Mouse (Mus musculus) forebrain, embryonic 11.5 days (tissue): ENCODE measurements around the gene Adamtsl2. TPM values are rescaled to one million over a fixed set of nuclear protein-coding genes. Genes with fewer than 3 reads are reported as not detected.

ENCODE experiments used
- ATAC-seq: fragments of 200-750 bp; cut with Nextera tagmentation; replicated peaks from 2 replicates; pipeline ENCODE4 v1.8.0; 2017; ENCODE audit warnings: moderate TSS enrichment; ENCODE audit not compliant: low FRiP score
- DNase-seq: peaks from one replicate; pipeline ENCODE4 v3.0.0-alpha.2; 2017; ENCODE audit warnings: low spot score
- H3K27ac ChIP-seq: fragments of 300-500 bp; sonication (generic); 2 replicates; pipeline ENCODE4 v1.5.1; 2014; ENCODE audit warnings: low read depth, low read length
- H3K27me3 ChIP-seq: fragments of 300-500 bp; sonication (generic); 2 replicates; pipeline ENCODE4 v1.6.1; 2014; ENCODE audit warnings: mild to moderate bottlenecking, low read length, mixed read lengths; ENCODE audit not compliant: control insufficient read depth, insufficient read depth
- H3K36me3 ChIP-seq: fragments of 300-500 bp; sonication (generic); 2 replicates; pipeline ENCODE4 v1.6.1; 2014; ENCODE audit warnings: mild to moderate bottlenecking, low read length, moderate library complexity, mixed read lengths; ENCODE audit not compliant: control insufficient read depth, insufficient read depth
- H3K4me1 ChIP-seq: fragments of 300-500 bp; sonication (generic); replicated peaks from 2 replicates; pipeline ENCODE4 v1.6.1; 2014; ENCODE audit warnings: low read length, mixed read lengths; ENCODE audit not compliant: control insufficient read depth, insufficient read depth
- H3K4me2 ChIP-seq: fragments of 300-500 bp; sonication (generic); 2 replicates; pipeline ENCODE4 v1.6.1; 2014; ENCODE audit warnings: low read depth, mild to moderate bottlenecking, low read length, moderate library complexity, mixed read lengths; ENCODE audit not compliant: severe bottlenecking
- H3K4me3 ChIP-seq: fragments of 300-500 bp; sonication (generic); 2 replicates; pipeline ENCODE4 v1.5.1; 2014; ENCODE audit warnings: low read depth, low read length
- H3K9ac ChIP-seq: fragments of 300-500 bp; sonication (generic); 2 replicates; pipeline ENCODE4 v1.6.1; 2014; ENCODE audit warnings: low read length
- H3K9me3 ChIP-seq: fragments of 300-500 bp; sonication (generic); 2 replicates; pipeline ENCODE4 v1.6.1; 2016; ENCODE audit warnings: low read length, mixed read lengths; ENCODE audit not compliant: control insufficient read depth
- WGBS: fragments of 180-500 bp; shearing (Covaris S2); extraction: QIAGEN DNeasy Blood & Tissue Kit; methylation state at CpG from one replicate; pipeline ENCODE4 v1.1.7; 2014; 5-methylcytosine and 5-hydroxymethylcytosine counted together
- polyA plus RNA-seq: library from polyadenylated mRNA; unstranded; fragments of >200 nt; fragmentation: Nextera tagmentation; extraction: Ambion mirVana; gene quantifications from 2 replicates; pipeline ENCODE4 v1.2.1, GENCODE M21; 2014

Adamtsl2 gene
- polyA plus RNA-seq, 1 experiment from 2014 or later: 4.4 TPM

DNA sequence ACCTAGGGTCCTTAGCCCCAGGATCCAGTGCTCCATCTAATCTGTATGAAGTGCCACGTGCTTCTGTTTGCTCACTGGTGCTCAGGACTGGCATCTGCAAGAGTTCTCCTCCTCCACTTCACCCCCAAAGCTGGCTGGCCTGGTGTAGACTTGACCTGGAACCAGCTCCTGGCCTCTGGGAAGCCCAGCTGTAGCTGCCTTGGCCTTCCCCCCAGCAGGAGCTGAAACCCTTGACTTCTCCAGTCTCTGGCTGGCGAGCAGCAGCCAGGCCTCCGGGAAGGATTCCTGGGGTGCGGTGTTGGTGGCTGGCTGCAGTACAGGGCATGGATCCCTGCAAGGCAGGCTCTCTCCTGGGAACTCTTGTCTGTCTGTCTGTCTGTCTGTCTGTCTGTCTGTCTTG, 35.0 kb upstream of the Adamtsl2 start:
- WGBS: 72% methylated on average over 4 of the region's 4 CpGs

DNA sequence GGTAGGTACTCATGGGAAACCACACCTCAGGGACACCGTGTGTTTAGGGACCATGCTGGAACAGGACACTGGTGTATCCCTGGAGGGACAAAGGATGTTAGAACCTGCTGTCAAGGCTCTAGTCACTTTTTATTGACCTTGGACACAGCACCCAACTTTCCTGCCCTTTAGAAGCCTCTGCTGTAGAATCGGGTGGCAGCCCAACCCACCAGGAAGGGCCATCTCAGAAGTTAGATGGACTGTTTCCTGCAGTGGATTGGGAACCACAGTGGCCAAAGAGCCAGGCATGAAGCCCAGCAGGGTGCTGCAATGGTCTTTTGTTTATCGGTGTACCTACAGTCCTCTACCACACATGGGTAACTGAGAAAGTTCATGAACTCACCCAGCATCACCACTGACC, 34.5 kb upstream of the Adamtsl2 start:
- H3K9me3 ChIP-seq: no peaks in the 10 kb centered on the region
- H3K27ac ChIP-seq: no peak overlapping the region
- H3K36me3 ChIP-seq: no peaks in the 10 kb centered on the region
- H3K4me1 ChIP-seq: no peaks in the 10 kb centered on the region
- no peak overlapping the region for H3K9ac ChIP-seq
- WGBS: 83% methylated on average over 3 of the region's 3 CpGs
- DNase-seq (no peak), ATAC-seq (no peak)
- H3K4me3 ChIP-seq: no peak overlapping the region
- H3K27me3 ChIP-seq: no peaks in the 10 kb centered on the region
- H3K4me2 ChIP-seq: no peak overlapping the region

More for the DNA sequence above, 35.0 kb upstream of the Adamtsl2 start:
- no peaks in the 10 kb centered on the region for H3K9me3 ChIP-seq
- no peaks in the 10 kb centered on the region for H3K36me3 ChIP-seq
- no peak overlapping the region for H3K27ac ChIP-seq
- H3K4me1 ChIP-seq: no peaks in the 10 kb centered on the region
- H3K4me2 ChIP-seq: no peak overlapping the region
- ATAC-seq (no peak), DNase-seq (no peak)
- no peak overlapping the region for H3K9ac ChIP-seq
- H3K27me3 ChIP-seq: no peaks in the 10 kb centered on the region
- no peak overlapping the region for H3K4me3 ChIP-seq

DNA sequence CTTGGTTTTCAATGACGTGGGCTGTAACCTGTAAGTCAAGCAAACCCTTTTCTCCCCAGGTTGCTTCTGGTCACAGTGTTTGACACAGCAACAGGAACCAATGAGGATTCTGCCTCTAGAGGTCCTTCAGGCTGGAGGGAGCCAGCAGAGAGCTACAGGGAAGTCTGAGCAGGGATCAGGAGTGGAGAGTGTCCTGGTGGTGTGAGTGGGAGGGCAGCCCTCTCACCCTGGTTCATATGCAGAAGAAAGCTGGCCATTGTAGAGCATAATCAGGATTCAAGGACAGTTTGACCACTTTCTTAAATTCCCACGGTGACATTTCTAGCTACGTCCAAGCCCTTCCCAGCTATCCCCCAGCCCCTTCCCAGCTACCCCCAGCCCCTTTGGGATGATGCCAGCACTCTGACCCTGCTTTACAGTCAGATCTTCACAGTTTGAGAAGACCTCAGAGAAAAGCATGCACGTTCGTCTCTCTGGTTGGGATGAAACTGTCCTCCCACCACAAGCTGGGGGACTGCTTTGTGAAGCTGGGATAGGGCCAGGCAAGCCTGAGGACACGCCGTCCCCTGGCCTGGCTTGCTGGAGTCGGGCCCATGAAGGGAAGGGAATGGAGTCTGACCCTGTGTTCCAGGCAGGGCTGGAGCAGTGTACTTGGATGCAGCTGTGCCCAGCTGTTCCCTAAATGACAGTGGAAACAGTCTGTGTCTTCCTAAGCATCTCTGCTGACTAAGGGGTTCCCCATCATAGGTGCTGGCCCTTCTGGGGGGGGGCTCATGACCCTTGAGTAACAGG, 33.0 kb upstream of the Adamtsl2 start:
- Histone ChIP-seq H3K4me2 (no peak overlapping the region), H3K9ac (no peak overlapping the region), H3K27me3 (no peaks in the 10 kb centered on the region), H3K9me3 (no peaks in the 10 kb centered on the region), H3K36me3 (no peaks in the 10 kb centered on the region), H3K4me1 (no peaks in the 10 kb centered on the region), H3K27ac (no peak overlapping the region), H3K4me3 (no peak overlapping the region)
- WGBS: 69% methylated on average over 8 of the region's 8 CpGs
- DNase-seq: no peak
- ATAC-seq: no peak

DNA sequence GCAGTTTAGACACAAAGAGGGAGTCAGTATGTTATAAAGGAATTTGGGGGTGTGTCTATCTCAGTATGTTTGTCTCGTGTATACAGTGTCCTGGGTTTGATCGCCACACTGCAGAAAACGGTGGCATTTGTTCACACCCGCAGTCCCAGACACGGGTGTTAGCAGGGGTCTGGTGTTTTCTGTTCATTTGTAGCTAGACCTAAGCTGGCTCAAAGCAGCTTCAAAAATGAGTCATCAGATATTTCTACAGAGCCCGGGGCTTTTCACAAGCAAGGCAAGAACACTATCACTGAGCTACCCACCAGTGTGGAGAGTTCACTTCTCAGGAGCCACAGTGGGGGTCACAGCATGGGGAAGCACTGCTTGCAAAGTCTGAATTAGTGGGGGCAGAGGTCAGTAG, 29.8 kb upstream of the Adamtsl2 start:
- ATAC-seq: no peak
- Histone ChIP-seq H3K27me3 (no peaks in the 10 kb centered on the region), H3K4me2 (no peak overlapping the region), H3K4me1 (no peaks in the 10 kb centered on the region), H3K36me3 (no peaks in the 10 kb centered on the region), H3K9ac (no peak overlapping the region), H3K4me3 (no peak overlapping the region), H3K9me3 (no peaks in the 10 kb centered on the region), H3K27ac (no peak overlapping the region)
- DNase-seq: no peak
- 49% methylated on average over 6 of the region's 6 CpGs for WGBS

DNA sequence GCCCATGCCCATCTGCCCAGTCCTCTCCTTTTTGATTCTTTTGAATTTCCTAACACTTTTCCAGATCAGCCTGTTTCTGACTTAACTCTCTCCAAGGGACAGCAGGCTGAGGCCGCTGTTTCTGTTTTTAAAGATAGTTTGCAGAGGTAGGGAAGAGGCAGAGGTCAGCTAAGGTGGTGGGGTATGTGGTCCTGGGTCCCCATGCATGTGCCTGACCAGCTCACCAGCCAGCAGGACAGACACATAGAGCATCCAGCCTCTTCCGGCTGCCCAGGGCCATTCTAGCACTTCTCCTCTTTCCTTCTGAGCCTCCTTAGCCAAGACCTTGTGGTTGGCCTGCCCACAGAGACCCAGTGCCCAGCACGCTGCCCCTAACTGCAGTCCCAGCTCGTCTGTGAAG, 20.9 kb upstream of the Adamtsl2 start:
- ATAC-seq (no peak), DNase-seq (no peak)
- H3K9ac ChIP-seq: no peak overlapping the region
- H3K27me3 ChIP-seq: no peaks in the 10 kb centered on the region
- H3K4me1 ChIP-seq: no peaks in the 10 kb centered on the region
- no peaks in the 10 kb centered on the region for H3K9me3 ChIP-seq
- H3K4me3 ChIP-seq: no peak overlapping the region
- WGBS: 67% methylated on average over 4 of the region's 4 CpGs
- H3K4me2 ChIP-seq: no peak overlapping the region
- no peak overlapping the region for H3K27ac ChIP-seq
- H3K36me3 ChIP-seq: no peaks in the 10 kb centered on the region

DNA sequence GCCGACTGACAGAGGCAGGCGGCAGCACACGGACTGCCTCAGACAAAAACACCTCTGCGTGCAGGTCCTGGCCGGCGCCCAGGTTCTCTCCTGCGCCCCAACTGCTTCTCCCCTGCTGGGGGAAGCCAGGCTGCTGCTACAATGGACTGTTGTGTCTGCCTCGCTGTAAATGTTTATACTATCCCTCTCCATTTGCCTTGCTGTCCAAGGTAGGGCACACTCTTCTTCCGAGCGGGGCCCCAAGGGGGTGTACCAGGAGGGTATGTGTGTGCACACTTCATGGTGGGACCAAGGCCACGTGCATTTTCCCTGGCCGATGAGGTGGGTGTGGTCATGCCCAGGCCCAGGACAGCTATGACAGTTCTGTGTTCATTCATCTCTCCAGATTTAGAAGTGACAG, 20.4 kb upstream of the Adamtsl2 start:
- Histone ChIP-seq H3K4me2 (no peak overlapping the region), H3K4me3 (no peak overlapping the region), H3K36me3 (no peaks in the 10 kb centered on the region), H3K4me1 (no peaks in the 10 kb centered on the region), H3K9me3 (no peaks in the 10 kb centered on the region), H3K9ac (no peak overlapping the region), H3K27me3 (no peaks in the 10 kb centered on the region), H3K27ac (no peak overlapping the region)
- ATAC-seq (no peak), DNase-seq (no peak)
- WGBS: 65% methylated on average over 12 of the region's 12 CpGs

DNA sequence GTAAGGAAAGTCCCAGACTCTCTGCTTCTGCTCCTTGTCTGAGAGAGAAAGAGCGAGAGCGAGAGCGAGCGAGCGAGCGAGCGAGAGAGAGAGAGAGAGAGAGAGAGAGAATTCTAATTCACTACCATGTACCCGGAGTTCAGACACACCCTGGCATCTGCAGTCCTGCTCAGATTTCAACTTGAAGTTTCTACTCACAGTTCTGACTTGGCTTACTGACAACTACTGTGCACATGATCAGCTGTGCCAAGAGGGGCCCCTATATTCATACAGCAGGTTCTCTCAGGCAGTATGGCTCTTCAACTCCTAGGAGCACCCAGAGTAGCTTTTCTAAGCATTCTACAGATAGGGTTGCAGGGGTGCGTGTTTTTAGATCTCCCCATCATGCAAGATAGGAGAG, 20.0 kb upstream of the Adamtsl2 start:
- DNase-seq: no peak
- no peak for ATAC-seq
- Histone ChIP-seq H3K9ac (no peak overlapping the region), H3K4me1 (no peaks in the 10 kb centered on the region), H3K4me2 (no peak overlapping the region), H3K4me3 (no peak overlapping the region), H3K27ac (no peak overlapping the region), H3K36me3 (no peaks in the 10 kb centered on the region), H3K27me3 (no peaks in the 10 kb centered on the region), H3K9me3 (no peaks in the 10 kb centered on the region)
- 92% methylated on average over 9 of the region's 9 CpGs for WGBS

DNA sequence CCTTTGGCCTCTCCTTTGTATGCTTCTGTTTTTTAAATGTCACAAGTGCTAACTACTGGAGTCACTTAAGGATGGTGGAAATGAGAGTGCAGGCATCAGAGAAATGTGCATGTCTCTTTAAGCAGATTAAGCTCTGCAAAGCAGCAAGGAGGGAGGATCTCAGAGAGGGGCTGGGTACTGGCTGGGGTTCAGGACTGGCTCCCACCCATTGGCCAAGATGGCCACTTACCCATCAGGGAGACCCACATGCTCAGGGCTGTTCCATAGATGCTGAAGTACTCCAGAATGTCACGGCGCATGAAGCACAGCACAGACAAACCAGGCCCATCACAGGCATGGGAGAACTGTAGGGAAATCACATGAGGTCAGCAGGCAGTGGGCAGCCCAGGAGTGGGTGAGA, 12.1 kb upstream of the Adamtsl2 start:
- no peak overlapping the region for H3K27ac ChIP-seq

DNA sequence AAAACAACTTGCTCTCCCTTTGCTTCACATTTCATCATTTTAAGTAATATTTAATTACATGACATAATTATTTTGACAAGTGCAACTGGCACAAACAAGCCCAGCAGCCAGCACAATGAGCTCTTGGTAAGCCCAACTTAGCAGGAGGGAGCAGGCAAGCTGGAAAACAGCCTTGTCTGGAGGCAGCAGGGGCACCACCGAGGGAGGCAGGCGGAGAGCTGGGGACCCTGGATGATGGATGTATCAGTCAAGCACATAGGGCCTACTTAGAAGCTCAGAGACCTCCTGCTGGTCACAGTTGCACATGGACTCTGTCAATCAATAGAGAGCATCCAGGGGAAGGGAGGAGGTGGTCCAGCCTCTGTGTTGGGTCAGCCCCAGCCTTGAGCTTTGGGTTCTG, 11.2 kb upstream of the Adamtsl2 start:
- H3K27me3 ChIP-seq: no peaks in the 10 kb centered on the region
- no peaks in the 10 kb centered on the region for H3K9me3 ChIP-seq
- H3K36me3 ChIP-seq: no peaks in the 10 kb centered on the region
- DNase-seq (no peak), ATAC-seq (no peak)
- no peak overlapping the region for H3K27ac ChIP-seq
- 60% methylated on average over 2 of the region's 2 CpGs for WGBS
- no peaks in the 10 kb centered on the region for H3K4me1 ChIP-seq
- H3K9ac ChIP-seq: no peak overlapping the region
- H3K4me3 ChIP-seq: no peak overlapping the region
- no peak overlapping the region for H3K4me2 ChIP-seq

More for the DNA sequence above, 12.1 kb upstream of the Adamtsl2 start:
- ATAC-seq (no peak), DNase-seq (no peak)
- Histone ChIP-seq H3K4me3 (no peak overlapping the region), H3K4me2 (no peak overlapping the region), H3K9me3 (no peaks in the 10 kb centered on the region), H3K36me3 (no peaks in the 10 kb centered on the region), H3K9ac (no peak overlapping the region), H3K27me3 (no peaks in the 10 kb centered on the region), H3K4me1 (no peaks in the 10 kb centered on the region)
- 72% methylated on average over 2 of the region's 2 CpGs for WGBS
